Mouse (Mus musculus): Measurements from ENCODE around the gene Xpnpep3.

DNA sequence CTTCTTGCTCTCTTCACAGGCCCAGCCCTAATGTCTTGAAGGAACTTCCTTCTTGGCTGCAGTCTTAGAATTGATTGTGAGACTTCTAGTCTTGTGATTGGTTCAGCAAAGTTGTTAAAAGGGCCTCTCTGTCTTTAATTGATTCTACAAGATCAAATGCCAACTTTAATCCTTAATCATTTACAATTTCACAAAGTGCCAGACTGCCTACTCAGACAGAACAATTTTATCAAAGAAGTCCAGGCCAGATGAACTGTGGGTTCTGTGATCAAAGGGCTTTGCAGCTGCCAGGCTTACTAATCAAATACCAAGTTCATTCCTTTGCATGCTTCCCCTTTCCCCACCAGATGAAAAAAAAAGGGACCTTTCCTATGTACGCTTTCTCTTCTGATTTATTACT, 21.5 kb downstream of the Xpnpep3 start:
- no peak for TF ChIP-seq CTCF (conservative IDR thresholded peaks at IDR 0.05; ENCODE audit: low read length)
- TF ChIP-seq NANOG (IDR thresholded peaks at IDR 0.05; ENCODE audit: borderline replicate concordance, low read length): no peak
- TF ChIP-seq POU5F1 (IDR thresholded peaks at IDR 0.05; ENCODE audit: borderline replicate concordance, low read length): no peak
